Mouse (Mus musculus) neural tube, postnatal 0 days (tissue): Measurements from ENCODE around the gene Armcx3. TPM values are rescaled to one million over a fixed set of nuclear protein-coding genes. Genes with fewer than 3 reads are reported as not detected.

Experiments
- microRNA-seq: library from miRNA; unstranded; fragments of <30 nt; microRNA quantifications from one replicate; pipeline ENCODE4, GENCODE M21; 2016
- polyA plus RNA-seq: library from polyadenylated mRNA; unstranded; fragments of >200 nt; fragmentation: Nextera tagmentation; extraction: Ambion mirVana; gene quantifications from 2 replicates; pipeline ENCODE4 v1.2.1, GENCODE M21; 2015

Armcx3 gene
- 91.3 and 99.9 TPM in 2 replicates for polyA plus RNA-seq

GRCm38 (mm10) chrX:134756434-134757292, at the start of gene Armcx3:
Gene Armcx3, plus strand, starts transcription at chrX:134756595.

GRCm38 (mm10) chrX:134717752-134718308, 38.6 kb upstream of the Armcx3 start, which contains the start of gene Armcx1:
Gene Armcx1, plus strand, starts transcription at chrX:134717963.

GRCm38 (mm10) chrX:134750764-134751592, 5.4 kb upstream of the Armcx3 start, which contains the start of gene Armcx6:
Gene Armcx6, minus strand, starts transcription at chrX:134751417.

GRCm38 (mm10) chrX:134808755-134809224, 52.4 kb downstream of the Armcx3 start, which contains the start of gene Armcx2:
Gene Armcx2, minus strand, starts transcription at chrX:134809221.

Small RNAs within 50 kb of the gene (microRNA-seq; reads per million reads assigned to microRNA genes)
- gene Mir7093 = 0.87 reads per million

Other genes with a start within 250 kb of the Armcx3 start
- 47.2 and 47.5 TPM in 2 replicates for gene Timm8a1, start 214.7 kb upstream of the Armcx3 start, polyA plus RNA-seq
- 0.80 and 0.87 TPM in 2 replicates for gene Btk, start 173.0 kb upstream of the Armcx3 start, polyA plus RNA-seq
- 176 and 210 TPM in 2 replicates for gene Rpl36a, start 170.9 kb upstream of the Armcx3 start, polyA plus RNA-seq
- gene Gla, start 155.5 kb upstream of the Armcx3 start, polyA plus RNA-seq = 5.8 and 7.9 TPM in 2 replicates
- 94.8 and 109 TPM in 2 replicates for gene Hnrnph2, start 155.4 kb upstream of the Armcx3 start, polyA plus RNA-seq
- gene Armcx4, start 70.1 kb upstream of the Armcx3 start, polyA plus RNA-seq = 4.2 and 4.6 TPM in 2 replicates
- 90.8 and 97.2 TPM in 2 replicates for gene Armcx1, start 38.6 kb upstream of the Armcx3 start, polyA plus RNA-seq
- 47.0 and 50.1 TPM in 2 replicates for gene Armcx6, start 5.2 kb upstream of the Armcx3 start, polyA plus RNA-seq
- gene Armcx2, start 52.6 kb downstream of the Armcx3 start, polyA plus RNA-seq = 57.0 and 60.5 TPM in 2 replicates
- 0.13 and 0.19 TPM in 2 replicates for gene Nxf2, start 208.2 kb downstream of the Armcx3 start, polyA plus RNA-seq